In the genomic region with DNA sequence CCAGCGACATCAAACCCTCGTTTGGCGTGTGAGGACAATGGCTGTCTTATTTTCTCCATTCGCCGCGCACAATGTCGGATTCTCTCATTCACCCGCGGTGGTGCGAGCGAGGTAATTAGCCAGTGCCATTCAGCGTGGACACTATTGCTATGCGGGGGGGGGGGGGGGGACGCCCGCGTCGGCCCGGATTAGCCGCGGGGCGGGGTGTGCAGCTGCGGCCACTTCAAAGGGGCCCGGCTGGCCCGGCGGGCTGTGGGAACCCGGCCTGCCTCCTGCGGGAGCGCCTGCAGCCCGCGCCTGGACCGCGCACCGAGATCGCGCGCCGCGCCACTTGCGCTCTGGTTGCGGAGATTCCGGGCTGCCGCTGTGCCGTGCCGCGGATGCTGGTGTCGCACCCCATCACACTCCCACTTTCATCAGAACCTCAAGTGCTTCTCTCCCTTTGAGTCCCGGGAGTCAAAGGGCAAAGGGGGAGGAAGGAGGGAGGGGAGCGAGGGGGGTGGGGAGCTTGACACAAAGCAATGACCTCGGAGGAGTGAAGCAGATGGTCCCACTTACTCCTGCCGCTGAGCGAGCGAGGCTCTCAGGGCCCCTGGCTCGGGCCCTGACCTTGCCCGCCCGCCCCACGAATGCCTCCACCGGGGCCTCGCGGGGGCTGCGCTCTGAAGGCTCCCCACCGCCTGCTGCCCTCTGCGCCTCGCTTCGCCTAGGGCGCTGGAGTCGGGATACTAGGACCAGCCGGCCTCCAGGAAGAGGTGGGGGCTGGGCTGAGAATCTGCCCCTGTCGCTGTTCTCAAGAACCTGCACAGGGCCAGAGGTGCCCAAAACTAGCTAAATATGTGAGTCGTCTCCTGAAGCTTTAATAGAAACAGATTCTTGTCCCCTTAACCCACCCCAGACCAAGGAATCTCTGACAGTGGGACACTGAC, we compare ENCODE assay signal across 8 mouse cellular contexts. TPM values are rescaled to one million over a fixed set of nuclear protein-coding genes. Genes with fewer than 3 reads are reported as not detected.
DNase-seq lines count a peak whose midpoint lies in the region; ATAC-seq and TF ChIP-seq lines count a peak whose summit lies in the region.

No protein-coding gene starts in this region.

- peak overlapping the region; percentile 57 for H3K4me3 ChIP-seq in heart, embryonic 12.5 days
- H3K4me3 ChIP-seq in ES-E14 (ENCODE audit: insufficient read depth in 1 of 2, low read depth in 1 of 2, low read length in 2 of 2, poor library complexity in 1 of 2, severe bottlenecking in 1 of 2) = peak overlapping the region; percentile 71 to 80
- peak overlapping the region; percentile 44 for H3K4me3 ChIP-seq in embryonic facial prominence, embryonic 11.5 days (ENCODE audit: low read depth, low read length)
- peak overlapping the region; percentile 28 for H3K4me3 ChIP-seq in neural tube, embryonic 11.5 days (ENCODE audit: low read depth, low read length)
- no peak overlapping the region for H3K4me3 ChIP-seq in lung, adult 2 months (replicated peaks; ENCODE audit: extremely low read depth, low read depth, low read length)

- TF ChIP-seq CTCF in lung, adult 2 months (IDR thresholded peaks at IDR 0.05; ENCODE audit: insufficient read depth, low read length) = no peak

- no peaks in the 10 kb centered on the region for H3K36me3 ChIP-seq in heart, embryonic 12.5 days
- no peaks in the 10 kb centered on the region for H3K36me3 ChIP-seq in ES-E14 (ENCODE audit: control insufficient read depth, insufficient read depth, low read length, poor library complexity, severe bottlenecking)
- H3K36me3 ChIP-seq in embryonic facial prominence, embryonic 11.5 days (replicated peaks; ENCODE audit: control insufficient read depth, insufficient read depth, low read depth, low read length) = no peaks in the 10 kb centered on the region
- no peaks in the 10 kb centered on the region; the same call in 1 of the 2 replicates for H3K36me3 ChIP-seq in neural tube, embryonic 11.5 days (ENCODE audit: control insufficient read depth, insufficient read depth, low read length)

- no peak overlapping the region for H3K27ac ChIP-seq in heart, embryonic 12.5 days (ENCODE audit: poor library complexity, severe bottlenecking)
- no peak overlapping the region for H3K27ac ChIP-seq in ES-E14 (ENCODE audit: insufficient read depth, low read depth, low read length, poor library complexity, severe bottlenecking)
- H3K27ac ChIP-seq in embryonic facial prominence, embryonic 11.5 days (replicated peaks; ENCODE audit: low read depth, low read length) = peak overlapping the region; percentile 72
- peak overlapping the region; percentile 90 for H3K27ac ChIP-seq in neural tube, embryonic 11.5 days (ENCODE audit: low read depth, low read length)

- TF ChIP-seq POLR2A in lung, adult 2 months (IDR thresholded peaks at IDR 0.05; ENCODE audit: borderline replicate concordance, extremely low read depth, low read depth, low read length) = no peak

- under 1% methylated on average over 68 of the region's 69 CpGs for WGBS in heart, embryonic 12.5 days
- WGBS in embryonic facial prominence, embryonic 11.5 days = under 1% methylated on average over 58 of the region's 69 CpGs
- whole genome bisulfite sequencing in neural tube, embryonic 11.5 days = under 1% methylated on average over 43 of the region's 69 CpGs
- 4% methylated on average over 57 of the region's 69 CpGs for WGBS in lung, adult 2 months

- peak; percentile 25; the same call in 1 of the 2 replicates for ATAC-seq in heart, embryonic 12.5 days (ENCODE audit: insufficient number of reproducible peaks, low FRiP score)
- peak; percentile 66 for ATAC-seq in embryonic facial prominence, embryonic 11.5 days (replicated peaks; ENCODE audit: insufficient number of reproducible peaks, low FRiP score, low TSS enrichment, low read depth)
- peak; percentile 92 for ATAC-seq in neural tube, embryonic 11.5 days (ENCODE audit: insufficient read depth, low FRiP score, low TSS enrichment)
- no peak for ATAC-seq in inflammation-experienced regulatory T-cells, adult 6 months

- in situ Hi-C loops in ES-E14 (cut with MboI; ENCODE audit: low sequenced_read_pairs in 2 of 2, unreplicated experiment in 2 of 2) = no loop called here

- DNase-seq in heart, adult 11 months = no peak
- no peak for DNase-seq in ES-E14 (ENCODE audit: low read depth, low spot score)
- DNase-seq in embryonic facial prominence, embryonic 11.5 days (ENCODE audit: low spot score) = peak; percentile 85
- peak; percentile 49 for DNase-seq in kidney, postnatal 10 days
- DNase-seq in neural tube, embryonic 11.5 days (ENCODE audit: low spot score) = peak; percentile 89
- DNase-seq in lung, adult 2 months = no peak

- peaks cover 18% of the 10 kb centered on the region for H3K4me1 ChIP-seq in heart, embryonic 12.5 days (replicated peaks)
- H3K4me1 ChIP-seq in ES-E14 (ENCODE audit: control insufficient read depth in 2 of 2, insufficient read depth in 2 of 2, low read length in 2 of 2, poor library complexity in 1 of 2) = peaks cover 9 to 16% of the 10 kb centered on the region in 2 experiments; a peak in 3 of 4 replicates
- peaks cover 11% of the 10 kb centered on the region for H3K4me1 ChIP-seq in embryonic facial prominence, embryonic 11.5 days (ENCODE audit: control insufficient read depth, insufficient read depth, low read length)
- peaks cover 58% of the 10 kb centered on the region for H3K4me1 ChIP-seq in neural tube, embryonic 11.5 days (ENCODE audit: control insufficient read depth, insufficient read depth, low read length)
- 0 out of 2 replicates have a peak, but pooled peaks cover 4% of the 10 kb centered on the region for H3K4me1 ChIP-seq in lung, adult 2 months (ENCODE audit: control insufficient read depth, insufficient read depth, low read length)

- H3K9ac ChIP-seq in heart, embryonic 12.5 days = peak overlapping the region; percentile 71
- H3K9ac ChIP-seq in ES-E14 (ENCODE audit: insufficient read depth, low read depth, low read length, poor library complexity, severe bottlenecking) = peak overlapping the region; percentile 71
- peak overlapping the region; percentile 70 for H3K9ac ChIP-seq in embryonic facial prominence, embryonic 11.5 days (replicated peaks; ENCODE audit: low read length)
- peak overlapping the region; percentile 40 for H3K9ac ChIP-seq in neural tube, embryonic 11.5 days (ENCODE audit: low read length)

- H3K4me2 ChIP-seq in heart, embryonic 12.5 days = peak overlapping the region; percentile 96
- H3K4me2 ChIP-seq in embryonic facial prominence, embryonic 11.5 days (ENCODE audit: low read depth, low read length) = peak overlapping the region; percentile 77
- H3K4me2 ChIP-seq in neural tube, embryonic 11.5 days (ENCODE audit: low read depth) = peak overlapping the region; percentile 59

- H3K9me3 ChIP-seq in heart, embryonic 12.5 days (replicated peaks) = no peaks in the 10 kb centered on the region
- no peaks in the 10 kb centered on the region for H3K9me3 ChIP-seq in ES-E14 (ENCODE audit: control insufficient read depth, insufficient read depth, low read depth, low read length)
- H3K9me3 ChIP-seq in embryonic facial prominence, embryonic 11.5 days (replicated peaks; ENCODE audit: control insufficient read depth, low read length) = no peaks in the 10 kb centered on the region
- H3K9me3 ChIP-seq in neural tube, embryonic 11.5 days (ENCODE audit: control insufficient read depth, low read length) = no peaks in the 10 kb centered on the region

- peaks cover 42% of the 10 kb centered on the region for H3K27me3 ChIP-seq in heart, embryonic 12.5 days (replicated peaks)
- no peaks in the 10 kb centered on the region for H3K27me3 ChIP-seq in embryonic facial prominence, embryonic 11.5 days (ENCODE audit: control insufficient read depth, insufficient read depth, low read length)
- H3K27me3 ChIP-seq in neural tube, embryonic 11.5 days (ENCODE audit: control insufficient read depth, insufficient read depth, low read length) = no peaks in the 10 kb centered on the region

TF ChIP-seq in ES-E14, 5 proteins besides CTCF, POLR2A, EP300 and RAD21:
- TF ChIP-seq ZC3H11A (IDR thresholded peaks at IDR 0.05; ENCODE audit: borderline replicate concordance, low read depth, low read length) (no peak), HCFC1 (IDR thresholded peaks at IDR 0.05; ENCODE audit: borderline replicate concordance, insufficient read depth, low read length) (no peak), MAFK (IDR thresholded peaks at IDR 0.05; ENCODE audit: insufficient read depth, low read depth, low read length) (no peak)
TF ChIP-seq in ES-E14: peak in this region for 0.

RNA-seq across cellular contexts. Expression of a gene that starts 22.0 kb away (rescaled TPM):
- 4.8 and 5.5 TPM in 2 replicates for polyA plus RNA-seq in heart, embryonic 12.5 days (2016; fragmentation: Nextera tagmentation; extraction: Ambion mirVana)
- total RNA-seq in ES-E14 (2012; rRNA removed) = 6.0 and 6.1 TPM in 2 replicates
- 17.0 and 18.7 TPM in 2 replicates for polyA plus RNA-seq in embryonic facial prominence, embryonic 11.5 days (2014; fragmentation: Nextera tagmentation; extraction: Ambion mirVana)
- polyA plus RNA-seq in neural tube, embryonic 11.5 days (2014; fragmentation: Nextera tagmentation; extraction: Ambion mirVana) = 60.7 and 71.9 TPM in 2 replicates
- not detected for polyA plus RNA-seq in inflammation-experienced regulatory T-cells, adult 6 months (2017; shearing (Covaris generic))
- 0.11 and 0.13 TPM in 2 replicates for polyA plus RNA-seq in lung, adult 2 months (2012; rRNA removed)

RNA-seq across cellular contexts. Expression of a gene that starts 32.2 kb away (rescaled TPM):
- 5.0 and 5.8 TPM in 2 replicates for polyA plus RNA-seq in heart, embryonic 12.5 days (2016; fragmentation: Nextera tagmentation; extraction: Ambion mirVana)
- 4.9 TPM in 2 replicates for total RNA-seq in ES-E14 (2012; rRNA removed)
- polyA plus RNA-seq in embryonic facial prominence, embryonic 11.5 days (2014; fragmentation: Nextera tagmentation; extraction: Ambion mirVana) = 4.9 and 5.7 TPM in 2 replicates
- 4.9 and 6.1 TPM in 2 replicates for polyA plus RNA-seq in neural tube, embryonic 11.5 days (2014; fragmentation: Nextera tagmentation; extraction: Ambion mirVana)
- polyA plus RNA-seq in inflammation-experienced regulatory T-cells, adult 6 months (2017; shearing (Covaris generic)) = 1 to 10 TPM; 5.4 to 8.0 (median 5.8) TPM
- 8.4 and 9.3 TPM in 2 replicates for polyA plus RNA-seq in lung, adult 2 months (2012; rRNA removed)

Comparison
In these comparisons a context has a peak if more than half of its experiments do, and no peak if none do; other contexts are left out.
1. H3K27ac ChIP-seq: peak in embryonic facial prominence, embryonic 11.5 days (single experiment) and neural tube, embryonic 11.5 days (single experiment); none in heart, embryonic 12.5 days (single experiment) and ES-E14 (single experiment).
2. DNase-seq: peak in embryonic facial prominence, embryonic 11.5 days (single experiment), kidney, postnatal 10 days (single experiment) and neural tube, embryonic 11.5 days (single experiment); none in heart, adult 11 months (single experiment), ES-E14 (single experiment) and lung, adult 2 months (single experiment).
3. Peak in every context shown above with its lines, with median percentiles within 50 percentile points of each other: H3K4me2 ChIP-seq and H3K9ac ChIP-seq.